Mouse (Mus musculus) urinary bladder, postnatal 36 days (tissue): ENCODE data around the gene Erc2.

ENCODE experiments used
- DNase-seq, 2 experiments: peaks; one replicate each; pipeline ENCODE4 v3.0.0; 2022; ENCODE audit warnings: low spot score in 2 of 2, mixed read lengths in 1 of 2

Gene Erc2

GRCm38 (mm10) chr14:28441240-28441967, 819.2 kb downstream of the Erc2 start:
- DNase-seq: no peak

GRCm38 (mm10) chr14:28443254-28443944, 821.2 kb downstream of the Erc2 start:
- DNase-seq: peak; percentile 14 to 17

- DNase-seq: no peak
Measured at GRCm38 (mm10) chr14:28445737-28446136, 823.5 kb downstream of the Erc2 start.

GRCm38 (mm10) chr14:28451771-28452170, 829.5 kb downstream of the Erc2 start:
- no peak for DNase-seq

GRCm38 (mm10) chr14:28456372-28457076, 834.3 kb downstream of the Erc2 start:
- peak; percentile 33 to 45 for DNase-seq

GRCm38 (mm10) chr14:28457428-28457827, 835.2 kb downstream of the Erc2 start:
- DNase-seq: no peak

- no peak for DNase-seq
Measured at GRCm38 (mm10) chr14:28467956-28468355, 845.7 kb downstream of the Erc2 start.

GRCm38 (mm10) chr14:28469696-28470095, 847.5 kb downstream of the Erc2 start:
- no peak for DNase-seq

GRCm38 (mm10) chr14:28470212-28470611, 848.0 kb downstream of the Erc2 start:
- DNase-seq: no peak

GRCm38 (mm10) chr14:28475012-28475411, 852.8 kb downstream of the Erc2 start:
- no peak for DNase-seq

- DNase-seq: no peak
Measured at GRCm38 (mm10) chr14:28475421-28475820, 853.2 kb downstream of the Erc2 start.

GRCm38 (mm10) chr14:28476746-28477145, 854.5 kb downstream of the Erc2 start:
- no peak for DNase-seq

- DNase-seq: no peak
Measured at GRCm38 (mm10) chr14:28480866-28481265, 858.6 kb downstream of the Erc2 start.

GRCm38 (mm10) chr14:28493806-28494205, 871.6 kb downstream of the Erc2 start:
- no peak for DNase-seq

- DNase-seq: no peak
Measured at GRCm38 (mm10) chr14:28494273-28494672, 872.0 kb downstream of the Erc2 start.

- no peak for DNase-seq
Measured at GRCm38 (mm10) chr14:28501216-28501878, 879.1 kb downstream of the Erc2 start.

- DNase-seq: no peak
Measured at GRCm38 (mm10) chr14:28503276-28503675, 881.0 kb downstream of the Erc2 start.

- DNase-seq: peak; percentile 37 to 51
Measured at GRCm38 (mm10) chr14:28504101-28505050, 882.1 kb downstream of the Erc2 start, which contains the start of gene Wnt5a. Gene Wnt5a, plus strand, starts transcription at chr14:28504750.

- DNase-seq: peak in 1 of 2 experiments; percentile 65
Measured at GRCm38 (mm10) chr14:28505051-28505585, 882.9 kb downstream of the Erc2 start.

- DNase-seq: peak; percentile 25 to 53
Measured at GRCm38 (mm10) chr14:28505586-28506375, 883.6 kb downstream of the Erc2 start.
